Mouse (Mus musculus) liver, postnatal 0 days (tissue): ENCODE measurements at regions not wholly inside any gene's neighbourhood (a gene's known extent, or its start where the extent isn't known, plus 50 kb on each side); places are given as distances from the start of the nearest gene placed in this dataset.

Experiments
- ATAC-seq: fragments of 200-750 bp; cut with Nextera tagmentation; 2 replicates; pipeline ENCODE4 v1.8.0; 2017; ENCODE audit warnings: mild to moderate bottlenecking, moderate library complexity
- DNase-seq: peaks from one replicate; pipeline ENCODE4 v3.0.0-alpha.2; 2016
- H3K27ac ChIP-seq: fragments of 300-500 bp; sonication (generic); 2 replicates; pipeline ENCODE4 v1.5.1; 2014; ENCODE audit warnings: antibody characterized with exemption, moderate library complexity, mild to moderate bottlenecking, low read depth
- H3K27me3 ChIP-seq: fragments of 300-500 bp; sonication (generic); 2 replicates; pipeline ENCODE4 v1.6.1; 2014; ENCODE audit warnings: low read length, control low read depth, mixed read lengths; ENCODE audit not compliant: insufficient read depth
- H3K36me3 ChIP-seq: fragments of 300-500 bp; sonication (generic); replicated peaks from 2 replicates; pipeline ENCODE4 v1.6.1; 2014; ENCODE audit warnings: mild to moderate bottlenecking, control low read depth, low read length, moderate library complexity, mixed read lengths; ENCODE audit not compliant: insufficient read depth
- H3K4me1 ChIP-seq: fragments of 300-500 bp; sonication (generic); 2 replicates; pipeline ENCODE4 v1.6.1; 2014; ENCODE audit warnings: antibody characterized with exemption, mild to moderate bottlenecking, control low read depth; ENCODE audit not compliant: insufficient read depth
- H3K4me2 ChIP-seq: fragments of 300-500 bp; sonication (generic); 2 replicates; pipeline ENCODE4 v1.6.1; 2014; ENCODE audit warnings: low read depth, mild to moderate bottlenecking, low read length, moderate library complexity, mixed read lengths
- H3K4me3 ChIP-seq: fragments of 300-500 bp; sonication (generic); 2 replicates; pipeline ENCODE4 v1.5.1; 2014; ENCODE audit warnings: low read depth, low read length
- H3K9ac ChIP-seq: fragments of 300-500 bp; sonication (generic); replicated peaks from 2 replicates; pipeline ENCODE4 v1.6.1; 2014; ENCODE audit warnings: mild to moderate bottlenecking, moderate library complexity
- H3K9me3 ChIP-seq: fragments of 300-500 bp; sonication (generic); 2 replicates; pipeline ENCODE4 v1.6.1; 2016; ENCODE audit warnings: mild to moderate bottlenecking, control low read depth, low read length, mixed read lengths
- CTCF ChIP-seq: sonication (generic); IDR thresholded peaks from 2 replicates; pipeline ENCODE4 v1.5.1; 2016; ENCODE audit warnings: antibody characterized with exemption, low read depth
- EP300 ChIP-seq: IDR thresholded peaks from 2 replicates; pipeline ENCODE4 v1.6.1; 2016; ENCODE audit warnings: antibody characterized with exemption, low read depth, mild to moderate bottlenecking
- WGBS: fragments of 180-500 bp; shearing (Covaris S2); extraction: QIAGEN DNeasy Blood & Tissue Kit; methylation state at CpG from one replicate; pipeline ENCODE4 v1.1.7; 2014; ENCODE audit not compliant: insufficient replicate concordance; 5-methylcytosine and 5-hydroxymethylcytosine counted together

- DNase-seq, result no peak
- H3K9me3 ChIP-seq, result no peaks in the 10 kb centered on the region
- ATAC-seq, result no peak
- H3K4me3 ChIP-seq, result no peak overlapping the region
- no peaks in the 10 kb centered on the region for H3K36me3 ChIP-seq
- H3K9ac ChIP-seq, result no peak overlapping the region
- H3K4me2 ChIP-seq, result no peak overlapping the region
- H3K27ac ChIP-seq, result no peak overlapping the region
- peaks cover 3% of the 10 kb centered on the region; the same call in 1 of the 2 replicates for H3K27me3 ChIP-seq
- TF ChIP-seq EP300 (no peak), CTCF (no peak)
- peaks cover 2% of the 10 kb centered on the region; the same call in 1 of the 2 replicates for H3K4me1 ChIP-seq
- WGBS, result 35% methylated on average over 10 of the region's 10 CpGs
Observed at GRCm38 (mm10) chr4:110051872-110052271, 74.0 kb downstream of the Dmrta2 start.

GRCm38 (mm10) chr4:110052998-110053397, 75.1 kb downstream of the Dmrta2 start:
- DNase-seq, result no peak
- 80% methylated on average over 4 of the region's 4 CpGs for WGBS
- no peak overlapping the region for H3K4me2 ChIP-seq
- TF ChIP-seq EP300, result no peak
- peak; percentile 26; the same call in 1 of the 2 replicates for TF ChIP-seq CTCF
- H3K27me3 ChIP-seq, result peaks cover 3% of the 10 kb centered on the region; the same call in 1 of the 2 replicates
- no peaks in the 10 kb centered on the region for H3K36me3 ChIP-seq
- no peak overlapping the region for H3K9ac ChIP-seq
- H3K27ac ChIP-seq, result no peak overlapping the region
- H3K4me3 ChIP-seq, result no peak overlapping the region
- ATAC-seq, result no peak
- no peaks in the 10 kb centered on the region for H3K9me3 ChIP-seq
- H3K4me1 ChIP-seq, result peaks cover 2% of the 10 kb centered on the region; the same call in 1 of the 2 replicates

GRCm38 (mm10) chr4:110073836-110074235, 96.0 kb downstream of the Dmrta2 start:
- ATAC-seq (no peak), DNase-seq (no peak)
- no peak overlapping the region for H3K4me3 ChIP-seq
- H3K4me2 ChIP-seq, result no peak overlapping the region
- H3K4me1 ChIP-seq, result no peaks in the 10 kb centered on the region
- H3K27ac ChIP-seq, result no peak overlapping the region
- no peaks in the 10 kb centered on the region for H3K9me3 ChIP-seq
- H3K36me3 ChIP-seq, result no peaks in the 10 kb centered on the region
- H3K9ac ChIP-seq, result no peak overlapping the region
- no peak for TF ChIP-seq CTCF
- TF ChIP-seq EP300, result no peak
- 64% methylated on average over 3 of the region's 3 CpGs for WGBS
- H3K27me3 ChIP-seq, result no peaks in the 10 kb centered on the region

- TF ChIP-seq CTCF (no peak), EP300 (no peak)
- no peak overlapping the region for H3K9ac ChIP-seq
Observed at GRCm38 (mm10) chr4:110083371-110083770, 105.5 kb downstream of the Dmrta2 start.

GRCm38 (mm10) chr4:110087570-110088247, 109.9 kb downstream of the Dmrta2 start:
- Histone ChIP-seq H3K36me3 (no peaks in the 10 kb centered on the region), H3K9me3 (no peaks in the 10 kb centered on the region), H3K4me3 (no peak overlapping the region), H3K9ac (no peak overlapping the region), H3K4me2 (no peak overlapping the region), H3K27ac (no peak overlapping the region), H3K27me3 (no peaks in the 10 kb centered on the region), H3K4me1 (no peaks in the 10 kb centered on the region)
- ATAC-seq, result no peak
- 39% methylated on average over 9 of the region's 9 CpGs for WGBS
- DNase-seq, result peak; percentile 24
- TF ChIP-seq CTCF (no peak), EP300 (no peak)

More at GRCm38 (mm10) chr4:110083371-110083770, 105.5 kb downstream of the Dmrta2 start:
- DNase-seq, result no peak
- Histone ChIP-seq H3K4me1 (no peaks in the 10 kb centered on the region), H3K9me3 (no peaks in the 10 kb centered on the region), H3K4me3 (no peak overlapping the region), H3K36me3 (no peaks in the 10 kb centered on the region), H3K27ac (no peak overlapping the region), H3K27me3 (no peaks in the 10 kb centered on the region), H3K4me2 (no peak overlapping the region)
- ATAC-seq, result no peak

GRCm38 (mm10) chr4:110093040-110093820, 115.4 kb downstream of the Dmrta2 start:
- Histone ChIP-seq H3K36me3 (no peaks in the 10 kb centered on the region), H3K9ac (no peak overlapping the region), H3K27me3 (no peaks in the 10 kb centered on the region)

More at GRCm38 (mm10) chr4:110093040-110093820, 115.4 kb downstream of the Dmrta2 start:
- no peaks in the 10 kb centered on the region for H3K9me3 ChIP-seq
- H3K27ac ChIP-seq, result no peak overlapping the region
- ATAC-seq, result no peak
- WGBS, result 79% methylated on average over 6 of the region's 6 CpGs
- H3K4me2 ChIP-seq, result no peak overlapping the region
- H3K4me1 ChIP-seq, result no peaks in the 10 kb centered on the region
- TF ChIP-seq EP300, result no peak
- TF ChIP-seq CTCF, result no peak
- H3K4me3 ChIP-seq, result no peak overlapping the region
- no peak for DNase-seq
